In genomic region chr16:9727603-9728002, GRCm38 (mm10) we compare ENCODE assay signal across 15 mouse cellular contexts.
"Had no signal": no experiment of that assay in that cellular context is flagged by ENCODE, and none has a peak within 500 bp of the region (broad histone marks: within the 10 kb centered on the region; RNA-seq: fewer than 3 reads in every experiment).

No protein-coding gene starts in this region.

- H3K4me1 ChIP-seq: kidney, embryonic 15.5 days; liver, embryonic 12.5 days; midbrain, embryonic 10.5 days; neural tube, embryonic 15.5 days had no signal

- ATAC-seq: liver, embryonic 12.5 days had no signal

- H3K4me3 ChIP-seq: kidney, embryonic 15.5 days; liver, embryonic 12.5 days; midbrain, embryonic 10.5 days; myocyte; neural tube, embryonic 15.5 days had no signal

- H3K27ac ChIP-seq: kidney, embryonic 15.5 days; liver, embryonic 12.5 days; midbrain, embryonic 10.5 days; neural tube, embryonic 15.5 days had no signal

- DNase-seq: kidney, postnatal 14 days; layer of hippocampus, postnatal 36 days; lung, embryonic 14.5 days; lung, postnatal 10 days; lung, postnatal 4 days; midbrain, embryonic 14.5 days; right cerebral cortex, postnatal 4 days; spleen, adult 18-20 months; thymus, adult 2 months; thymus, postnatal 25 days had no signal

- H3K36me3 ChIP-seq: kidney, embryonic 15.5 days; liver, embryonic 12.5 days; midbrain, embryonic 10.5 days; neural tube, embryonic 15.5 days had no signal

- H3K9me3 ChIP-seq: kidney, embryonic 15.5 days; midbrain, embryonic 10.5 days; neural tube, embryonic 15.5 days had no signal

- H3K27me3 ChIP-seq: kidney, embryonic 15.5 days; liver, embryonic 12.5 days; neural tube, embryonic 15.5 days had no signal
